In genomic region chr3:80803811-80804210, GRCm38 (mm10) we compare ENCODE assay signal across 21 mouse cellular contexts. TPM values are rescaled to one million over a fixed set of nuclear protein-coding genes. Genes with fewer than 3 reads are reported as not detected.
A peak's percentile ranks its signal among the peaks of the same experiment; 100 is the strongest.
DNase-seq lines count a peak whose midpoint lies in the region; ATAC-seq and TF ChIP-seq lines count a peak whose summit lies in the region.
"Had no signal": no experiment of that assay in that cellular context is flagged by ENCODE, and none has a peak within 500 bp of the region (broad histone marks: within the 10 kb centered on the region; RNA-seq: fewer than 3 reads in every experiment).

No protein-coding gene starts in this region.

- no peaks in the 10 kb centered on the region for H3K27me3 ChIP-seq in hindbrain, embryonic 13.5 days
- H3K27me3 ChIP-seq in hindbrain, embryonic 12.5 days, result no peaks in the 10 kb centered on the region
- no peaks in the 10 kb centered on the region for H3K27me3 ChIP-seq in hindbrain, postnatal 0 days (ENCODE audit: insufficient read depth, low read length)
- H3K27me3 ChIP-seq: CH12.LX had no signal

- ATAC-seq in hindbrain, embryonic 13.5 days (ENCODE audit: low FRiP score), result no peak
- no peak for ATAC-seq in hindbrain, embryonic 12.5 days (ENCODE audit: low FRiP score)
- no peak for ATAC-seq in hindbrain, postnatal 0 days
- ATAC-seq: intestine, embryonic 16.5 days had no signal

- DNase-seq in cerebellum, adult 11-12 months, result peak; percentile 18
- DNase-seq in cerebellum, postnatal 4 days (ENCODE audit: low spot score in 2 of 2), result no peak
- peak; percentile 8 for DNase-seq in NIH3T3 (ENCODE audit: low read depth)
- DNase-seq in hindbrain, postnatal 0 days (ENCODE audit: low spot score), result peak; percentile 36
- DNase-seq in urinary bladder, adult 18-20 months (ENCODE audit: low spot score in 2 of 2), result no peak
- DNase-seq in left cerebral cortex, adult 8-10 months (ENCODE audit: low spot score in 2 of 2), result no peak
- DNase-seq: adrenal gland, postnatal 14 days; heart, adult 2 months; heart, postnatal 10 days; lung, adult 2 months; lung, postnatal 4 days; right cerebral cortex, adult 18-20 months; spleen, adult 18-20 months had no signal

- TF ChIP-seq CTCF in hindbrain, postnatal 0 days (IDR thresholded peaks at IDR 0.05; ENCODE audit: low read depth), result no peak

- H3K4me3 ChIP-seq in hindbrain, embryonic 13.5 days, result no peak overlapping the region
- H3K4me3 ChIP-seq in hindbrain, embryonic 12.5 days, result no peak overlapping the region
- H3K4me3 ChIP-seq in hindbrain, postnatal 0 days (ENCODE audit: low read length), result no peak overlapping the region
- H3K4me3 ChIP-seq: erythroblast, embryonic 14.5 days; heart, adult 2 months; stomach, embryonic 15.5 days had no signal

- 0 out of 2 replicates have a peak overlapping the region, but pooled peaks have one; percentile 96 for H3K27ac ChIP-seq in hindbrain, embryonic 13.5 days
- no peak overlapping the region for H3K27ac ChIP-seq in hindbrain, embryonic 12.5 days
- H3K27ac ChIP-seq in hindbrain, postnatal 0 days, result peak overlapping the region; percentile 95
- H3K27ac ChIP-seq: embryonic facial prominence, embryonic 10.5 days; heart, adult 2 months; stomach, embryonic 15.5 days had no signal

- H3K4me1 ChIP-seq in hindbrain, embryonic 13.5 days (replicated peaks), result peaks cover 18% of the 10 kb centered on the region
- peaks cover 8% of the 10 kb centered on the region for H3K4me1 ChIP-seq in hindbrain, embryonic 12.5 days
- H3K4me1 ChIP-seq in hindbrain, postnatal 0 days (ENCODE audit: insufficient read depth, low read length), result peaks cover 1% of the 10 kb centered on the region; the same call in 1 of the 2 replicates

- H3K9me3 ChIP-seq in hindbrain, embryonic 13.5 days, result no peaks in the 10 kb centered on the region
- H3K9me3 ChIP-seq in hindbrain, embryonic 12.5 days (replicated peaks), result no peaks in the 10 kb centered on the region
- no peaks in the 10 kb centered on the region for H3K9me3 ChIP-seq in hindbrain, postnatal 0 days (ENCODE audit: low read length)
- H3K9me3 ChIP-seq: embryonic facial prominence, embryonic 10.5 days; stomach, embryonic 15.5 days had no signal

- WGBS in hindbrain, embryonic 13.5 days, result 70% methylated on average over 1 of the region's 1 CpGs
- WGBS in hindbrain, embryonic 12.5 days, result 68% methylated on average over 1 of the region's 1 CpGs
- WGBS in hindbrain, postnatal 0 days, result 53% methylated on average over 1 of the region's 1 CpGs

- H3K36me3 ChIP-seq in hindbrain, embryonic 13.5 days, result no peaks in the 10 kb centered on the region
- no peaks in the 10 kb centered on the region for H3K36me3 ChIP-seq in hindbrain, embryonic 12.5 days
- H3K36me3 ChIP-seq in hindbrain, postnatal 0 days (ENCODE audit: insufficient read depth, low read length), result no peaks in the 10 kb centered on the region
- H3K36me3 ChIP-seq: embryonic facial prominence, embryonic 10.5 days; stomach, embryonic 15.5 days had no signal

- no peak overlapping the region for H3K9ac ChIP-seq in hindbrain, embryonic 13.5 days
- no peak overlapping the region for H3K9ac ChIP-seq in hindbrain, embryonic 12.5 days
- no peak overlapping the region for H3K9ac ChIP-seq in hindbrain, postnatal 0 days (replicated peaks; ENCODE audit: low read length)
- H3K9ac ChIP-seq: stomach, embryonic 15.5 days had no signal

- H3K4me2 ChIP-seq in hindbrain, embryonic 13.5 days, result no peak overlapping the region
- no peak overlapping the region for H3K4me2 ChIP-seq in hindbrain, embryonic 12.5 days (replicated peaks)
- peak overlapping the region; percentile 69 for H3K4me2 ChIP-seq in hindbrain, postnatal 0 days (ENCODE audit: low read depth, low read length)
- H3K4me2 ChIP-seq: stomach, embryonic 15.5 days had no signal

RNA-seq across cellular contexts. Expression of gene Gria2, which starts 1.2 kb away (rescaled TPM):
- polyA plus RNA-seq in hindbrain, embryonic 13.5 days (2015; fragmentation: Nextera tagmentation; extraction: Ambion mirVana), result 129 and 130 TPM in 2 replicates
- 55.7 and 62.4 TPM in 2 replicates for polyA plus RNA-seq in hindbrain, embryonic 12.5 days (2016; fragmentation: Nextera tagmentation; extraction: Ambion mirVana)
- total RNA-seq in hindbrain, postnatal 0 days (2014; rRNA removed), result 131 and 132 TPM in 2 replicates
- polyA plus RNA-seq in hindbrain, postnatal 0 days (2015; fragmentation: Nextera tagmentation; extraction: Ambion mirVana), result 149 and 159 TPM in 2 replicates
- total RNA-seq in left cerebral cortex, adult 8-10 months (2022), result 100 to 1,000 TPM; 439 to 469 (median 455) TPM
- total RNA-seq: CH12.LX; liver, adult 2 months had no signal
- polyA plus RNA-seq: erythroblast, embryonic 14.5 days; heart, adult 2 months; liver, adult 2 months had no signal

Comparison
In these comparisons a context has a peak if more than half of its experiments do, and no peak if none do; other contexts are left out.
1. DNase-seq: peak in cerebellum, adult 11-12 months (single experiment), NIH3T3 (single experiment) and hindbrain, postnatal 0 days (single experiment); none in cerebellum, postnatal 4 days (0 of 2), urinary bladder, adult 18-20 months (0 of 2) and left cerebral cortex, adult 8-10 months (0 of 2).